Mouse (Mus musculus): ENCODE measurements at regions not wholly inside any gene's neighbourhood (a gene's known extent, or its start where the extent isn't known, plus 50 kb on each side); places are given as distances from the start of the nearest gene placed in this dataset.

DNA sequence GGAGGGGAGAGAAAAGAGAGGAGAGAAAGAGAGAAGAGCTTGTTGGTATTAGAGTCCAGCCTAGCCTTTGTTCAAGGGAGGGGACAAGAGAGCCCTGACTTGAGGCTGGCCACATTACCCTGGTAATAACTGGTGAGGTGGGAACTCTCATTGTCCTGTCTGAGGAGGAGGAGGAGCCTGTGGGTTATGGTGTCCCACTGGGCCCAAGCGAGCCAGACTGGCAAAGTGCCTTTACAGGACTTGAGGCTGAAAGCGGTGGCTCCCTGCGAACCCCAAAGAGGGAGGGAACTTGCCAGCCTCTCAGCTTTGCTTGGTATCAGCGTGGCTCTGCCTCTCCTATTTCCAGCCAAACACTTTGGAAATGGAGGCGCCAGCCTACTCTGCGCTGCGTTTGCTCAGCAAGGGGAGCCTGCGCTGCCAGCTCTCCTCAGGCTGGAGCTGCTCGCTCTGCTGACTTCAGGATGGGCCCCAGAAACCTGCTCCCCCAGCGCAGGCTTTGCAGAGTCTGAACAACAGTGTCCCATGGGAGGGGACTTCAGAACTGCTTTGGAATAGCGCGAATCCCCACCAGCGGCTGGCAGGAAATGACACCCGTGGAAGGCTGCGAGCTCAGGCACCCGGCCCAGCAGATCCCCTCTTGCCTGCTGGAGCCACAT lies 66.4 kb upstream of the Pmepa1 start:
- H3K79me2 ChIP-seq (ENCODE audit: control insufficient read depth, insufficient read depth, low read length, poor library complexity) = no peaks in the 10 kb centered on the region
- H3K27ac ChIP-seq (ENCODE audit: control insufficient read depth, low read depth, low read length) = no peak overlapping the region
- H3K4me1 ChIP-seq (ENCODE audit: control insufficient read depth in 1 of 2, insufficient read depth in 2 of 2, low read length in 2 of 2) = no peaks in the 10 kb centered on the region
- H3K9me3 ChIP-seq (replicated peaks; ENCODE audit: insufficient read depth, low read length) = no peaks in the 10 kb centered on the region
- TF ChIP-seq BHLHE40 (IDR thresholded peaks at IDR 0.05; ENCODE audit: borderline replicate concordance, low read depth, low read length) = no peak
- no peak for TF ChIP-seq E2F4 (IDR thresholded peaks at IDR 0.05; ENCODE audit: borderline replicate concordance, low read depth, low read length)
- TF ChIP-seq MXI1 (IDR thresholded peaks at IDR 0.05; ENCODE audit: low read depth, low read length) = no peak
- TF ChIP-seq USF1 (IDR thresholded peaks at IDR 0.05; ENCODE audit: low read depth, low read length) = no peak
- no peak for TF ChIP-seq TAL1 (IDR thresholded peaks at IDR 0.05; ENCODE audit: low read length)
- no peak for TF ChIP-seq SMC3 (IDR thresholded peaks at IDR 0.05; ENCODE audit: low read depth, low read length)
- no peak for TF ChIP-seq UBTF (IDR thresholded peaks at IDR 0.05; ENCODE audit: borderline replicate concordance, insufficient read depth, low read depth, low read length)
- H3K9ac ChIP-seq (ENCODE audit: control insufficient read depth, low read depth, low read length, poor library complexity, severe bottlenecking) = no peak overlapping the region
- no peak for DNase-seq (ENCODE audit: low read depth, low spot score)
- no peak overlapping the region for H3K4me3 ChIP-seq (ENCODE audit: control insufficient read depth in 1 of 2, insufficient read depth in 1 of 2, low read depth in 2 of 2, low read length in 2 of 2)
- H3K27me3 ChIP-seq (ENCODE audit: control insufficient read depth in 1 of 2, insufficient read depth in 2 of 2, low read length in 2 of 2) = no peaks in the 10 kb centered on the region
- H3K36me3 ChIP-seq (ENCODE audit: control insufficient read depth in 1 of 2, insufficient read depth in 2 of 2, low read length in 2 of 2) = no peaks in the 10 kb centered on the region

DNA sequence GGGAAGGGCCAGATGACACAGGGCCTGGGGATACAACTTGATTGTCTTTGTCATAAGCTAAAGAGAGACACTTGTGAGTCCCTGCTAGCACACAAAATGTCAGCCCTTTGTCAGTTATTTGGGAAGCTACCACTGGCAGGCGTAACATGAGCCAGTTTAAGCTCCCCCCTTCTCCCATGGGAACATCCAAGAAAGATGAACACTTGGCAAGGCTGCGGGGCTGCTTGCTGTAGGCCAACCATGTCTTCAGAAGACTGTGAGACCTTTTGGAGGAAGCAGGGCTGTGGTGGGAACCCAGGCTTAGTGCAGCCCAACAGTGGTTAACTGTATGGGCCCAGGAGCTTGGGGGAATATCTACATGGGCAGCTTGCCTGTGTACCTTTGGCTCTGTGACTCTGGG lies 67.3 kb upstream of the Pmepa1 start:
- Histone ChIP-seq H3K4me1 (ENCODE audit: control insufficient read depth in 1 of 2, insufficient read depth in 2 of 2, low read length in 2 of 2) (no peaks in the 10 kb centered on the region), H3K9me3 (replicated peaks; ENCODE audit: insufficient read depth, low read length) (no peaks in the 10 kb centered on the region), H3K9ac (ENCODE audit: control insufficient read depth, low read depth, low read length, poor library complexity, severe bottlenecking) (no peak overlapping the region), H3K27me3 (ENCODE audit: control insufficient read depth in 1 of 2, insufficient read depth in 2 of 2, low read length in 2 of 2) (no peaks in the 10 kb centered on the region), H3K79me2 (ENCODE audit: control insufficient read depth, insufficient read depth, low read length, poor library complexity) (no peaks in the 10 kb centered on the region), H3K27ac (ENCODE audit: control insufficient read depth, low read depth, low read length) (no peak overlapping the region), H3K36me3 (ENCODE audit: control insufficient read depth in 1 of 2, insufficient read depth in 2 of 2, low read length in 2 of 2) (no peaks in the 10 kb centered on the region), H3K4me3 (ENCODE audit: control insufficient read depth in 1 of 2, insufficient read depth in 1 of 2, low read depth in 2 of 2, low read length in 2 of 2) (no peak overlapping the region)
- no peak for TF ChIP-seq POLR2AphosphoS5 (IDR thresholded peaks at IDR 0.05; ENCODE audit: borderline replicate concordance, low read depth, low read length)
- no peak for DNase-seq (ENCODE audit: low read depth, low spot score)

DNA sequence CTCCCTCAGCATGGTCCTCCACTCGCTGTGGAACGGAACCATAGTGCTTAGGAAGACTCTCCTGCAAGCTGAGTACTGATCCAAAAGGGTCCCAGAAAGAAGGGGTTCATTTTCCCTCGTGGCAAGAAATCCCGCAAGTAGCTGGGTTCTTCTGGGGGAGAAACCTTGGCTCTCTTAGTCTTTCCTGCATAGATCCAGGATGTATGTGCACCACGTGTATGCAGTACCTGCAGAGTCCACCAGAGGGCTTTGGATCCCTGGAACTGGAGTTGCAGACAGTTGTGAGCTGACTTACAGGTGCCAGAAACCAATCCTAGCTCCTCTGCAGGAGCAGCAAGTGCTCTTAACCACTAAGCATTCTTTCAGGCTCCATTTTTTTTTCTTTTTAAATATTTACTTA lies 67.9 kb upstream of the Pmepa1 start:
- H3K9ac ChIP-seq (ENCODE audit: control insufficient read depth, low read depth, low read length, poor library complexity, severe bottlenecking) = no peak overlapping the region
- H3K79me2 ChIP-seq (ENCODE audit: control insufficient read depth, insufficient read depth, low read length, poor library complexity) = no peaks in the 10 kb centered on the region
- TF ChIP-seq CTCF (IDR thresholded peaks at IDR 0.05 in 2 of 3, conservative IDR thresholded peaks at IDR 0.05 in 1 of 3; ENCODE audit: control insufficient read depth in 1 of 3, insufficient read depth in 1 of 3, low read depth in 2 of 3, low read length in 3 of 3, poor library complexity in 1 of 3, severe bottlenecking in 1 of 3) = peak in 2 of 3 experiments; percentile 2 to 25; a peak in 1 of 6 replicates
- TF ChIP-seq MAFK (IDR thresholded peaks at IDR 0.05; ENCODE audit: borderline replicate concordance, low read depth, low read length) = no peak
- no peak for TF ChIP-seq UBTF (IDR thresholded peaks at IDR 0.05; ENCODE audit: borderline replicate concordance, insufficient read depth, low read depth, low read length)
- H3K27ac ChIP-seq (ENCODE audit: control insufficient read depth, low read depth, low read length) = no peak overlapping the region
- no peaks in the 10 kb centered on the region for H3K9me3 ChIP-seq (replicated peaks; ENCODE audit: insufficient read depth, low read length)
- no peaks in the 10 kb centered on the region for H3K27me3 ChIP-seq (ENCODE audit: control insufficient read depth in 1 of 2, insufficient read depth in 2 of 2, low read length in 2 of 2)
- no peak overlapping the region for H3K4me3 ChIP-seq (ENCODE audit: control insufficient read depth in 1 of 2, insufficient read depth in 1 of 2, low read depth in 2 of 2, low read length in 2 of 2)
- H3K4me1 ChIP-seq (ENCODE audit: control insufficient read depth in 1 of 2, insufficient read depth in 2 of 2, low read length in 2 of 2) = no peaks in the 10 kb centered on the region
- peak; percentile 3 for DNase-seq (ENCODE audit: low read depth, low spot score)
- H3K36me3 ChIP-seq (ENCODE audit: control insufficient read depth in 1 of 2, insufficient read depth in 2 of 2, low read length in 2 of 2) = no peaks in the 10 kb centered on the region
